Mouse (Mus musculus): Measurements from ENCODE around the gene Midn. TPM values are rescaled to one million over a fixed set of nuclear protein-coding genes. Genes with fewer than 3 reads are reported as not detected.

Gene Midn
- polyA plus RNA-seq, 1 experiment: 67.4 TPM

- peaks cover 3% of the 10 kb centered on the region; the same call in 1 of the 2 replicates for H3K36me3 ChIP-seq (ENCODE audit: control insufficient read depth, insufficient read depth, low read length, poor library complexity, severe bottlenecking)
- H3K9me3 ChIP-seq (replicated peaks; ENCODE audit: control insufficient read depth, insufficient read depth, low read length, poor library complexity, severe bottlenecking): no peaks in the 10 kb centered on the region
- no peaks in the 10 kb centered on the region for H3K4me1 ChIP-seq (ENCODE audit: control insufficient read depth, insufficient read depth, low read length)
- no peak overlapping the region for H3K9ac ChIP-seq (ENCODE audit: low read depth, poor library complexity, severe bottlenecking)
- no peak overlapping the region for H3K4me3 ChIP-seq (ENCODE audit: low read depth, low read length)
- no peak overlapping the region for H3K27ac ChIP-seq (ENCODE audit: insufficient read depth, low read length)
- 0 out of 2 replicates have a peak, but pooled peaks have one; percentile 11 for TF ChIP-seq EP300 (IDR thresholded peaks at IDR 0.05; ENCODE audit: insufficient read depth, low read depth, low read length)
- no peak for TF ChIP-seq CTCF (IDR thresholded peaks at IDR 0.05; ENCODE audit: low read depth, low read length)
- no peaks in the 10 kb centered on the region for H3K27me3 ChIP-seq (ENCODE audit: control insufficient read depth, insufficient read depth, low read length, poor library complexity, severe bottlenecking)
Measured at GRCm38 (mm10) chr10:80130403-80131031, 17.6 kb upstream of the Midn start.

- H3K4me3 ChIP-seq (ENCODE audit: low read depth, low read length): peak overlapping the region; percentile 7; the same call in 1 of the 2 replicates
- no peak overlapping the region for H3K9ac ChIP-seq (ENCODE audit: low read depth, poor library complexity, severe bottlenecking)
- H3K27ac ChIP-seq (ENCODE audit: insufficient read depth, low read length): no peak overlapping the region
- TF ChIP-seq POLR2A (IDR thresholded peaks at IDR 0.05; ENCODE audit: insufficient read depth, low read length) (peak; percentile 27), EP300 (IDR thresholded peaks at IDR 0.05; ENCODE audit: insufficient read depth, low read depth, low read length) (peak; percentile 41; the same call in 1 of the 2 replicates), CTCF (IDR thresholded peaks at IDR 0.05; ENCODE audit: low read depth, low read length) (no peak)
- no peaks in the 10 kb centered on the region for H3K4me1 ChIP-seq (ENCODE audit: control insufficient read depth, insufficient read depth, low read length)
- H3K27me3 ChIP-seq (ENCODE audit: control insufficient read depth, insufficient read depth, low read length, poor library complexity, severe bottlenecking): no peaks in the 10 kb centered on the region
- H3K36me3 ChIP-seq (ENCODE audit: control insufficient read depth, insufficient read depth, low read length, poor library complexity, severe bottlenecking): peaks cover under 1% of the 10 kb centered on the region; the same call in 1 of the 2 replicates
- H3K9me3 ChIP-seq (replicated peaks; ENCODE audit: control insufficient read depth, insufficient read depth, low read length, poor library complexity, severe bottlenecking): no peaks in the 10 kb centered on the region
Measured at GRCm38 (mm10) chr10:80131316-80131951, 16.6 kb upstream of the Midn start.

- Histone ChIP-seq H3K36me3 (ENCODE audit: control insufficient read depth, insufficient read depth, low read length, poor library complexity, severe bottlenecking) (no peaks in the 10 kb centered on the region; the same call in 1 of the 2 replicates), H3K9ac (ENCODE audit: low read depth, poor library complexity, severe bottlenecking) (no peak overlapping the region), H3K27me3 (ENCODE audit: control insufficient read depth, insufficient read depth, low read length, poor library complexity, severe bottlenecking) (no peaks in the 10 kb centered on the region), H3K4me1 (ENCODE audit: control insufficient read depth, insufficient read depth, low read length) (no peaks in the 10 kb centered on the region), H3K4me3 (ENCODE audit: low read depth, low read length) (no peak overlapping the region; the same call in 1 of the 2 replicates), H3K9me3 (replicated peaks; ENCODE audit: control insufficient read depth, insufficient read depth, low read length, poor library complexity, severe bottlenecking) (no peaks in the 10 kb centered on the region), H3K27ac (ENCODE audit: insufficient read depth, low read length) (no peak overlapping the region)
- TF ChIP-seq POLR2A (IDR thresholded peaks at IDR 0.05; ENCODE audit: insufficient read depth, low read length) (no peak), CTCF (IDR thresholded peaks at IDR 0.05; ENCODE audit: low read depth, low read length) (no peak), EP300 (IDR thresholded peaks at IDR 0.05; ENCODE audit: insufficient read depth, low read depth, low read length) (no peak)
Measured at GRCm38 (mm10) chr10:80131952-80132350, 16.1 kb upstream of the Midn start.

GRCm38 (mm10) chr10:80133226-80133849 lies 14.7 kb upstream of the Midn start:
- Histone ChIP-seq H3K9ac (ENCODE audit: low read depth, poor library complexity, severe bottlenecking) (no peak overlapping the region), H3K27ac (ENCODE audit: insufficient read depth, low read length) (no peak overlapping the region), H3K9me3 (replicated peaks; ENCODE audit: control insufficient read depth, insufficient read depth, low read length, poor library complexity, severe bottlenecking) (no peaks in the 10 kb centered on the region), H3K4me3 (ENCODE audit: low read depth, low read length) (no peak overlapping the region), H3K36me3 (ENCODE audit: control insufficient read depth, insufficient read depth, low read length, poor library complexity, severe bottlenecking) (no peaks in the 10 kb centered on the region), H3K4me1 (ENCODE audit: control insufficient read depth, insufficient read depth, low read length) (no peaks in the 10 kb centered on the region), H3K27me3 (ENCODE audit: control insufficient read depth, insufficient read depth, low read length, poor library complexity, severe bottlenecking) (no peaks in the 10 kb centered on the region)
- TF ChIP-seq CTCF (IDR thresholded peaks at IDR 0.05; ENCODE audit: low read depth, low read length): no peak
- TF ChIP-seq POLR2A (IDR thresholded peaks at IDR 0.05; ENCODE audit: insufficient read depth, low read length): no peak
- TF ChIP-seq EP300 (IDR thresholded peaks at IDR 0.05; ENCODE audit: insufficient read depth, low read depth, low read length): no peak

GRCm38 (mm10) chr10:80134421-80134820 lies 13.7 kb upstream of the Midn start:
- H3K9me3 ChIP-seq (replicated peaks; ENCODE audit: control insufficient read depth, insufficient read depth, low read length, poor library complexity, severe bottlenecking): no peaks in the 10 kb centered on the region
- H3K27ac ChIP-seq (ENCODE audit: insufficient read depth, low read length): no peak overlapping the region
- TF ChIP-seq EP300 (IDR thresholded peaks at IDR 0.05; ENCODE audit: insufficient read depth, low read depth, low read length): no peak
- TF ChIP-seq CTCF (IDR thresholded peaks at IDR 0.05; ENCODE audit: low read depth, low read length): no peak
- TF ChIP-seq POLR2A (IDR thresholded peaks at IDR 0.05; ENCODE audit: insufficient read depth, low read length): no peak
- no peaks in the 10 kb centered on the region for H3K4me1 ChIP-seq (ENCODE audit: control insufficient read depth, insufficient read depth, low read length)
- no peak overlapping the region for H3K4me3 ChIP-seq (ENCODE audit: low read depth, low read length)
- H3K27me3 ChIP-seq (ENCODE audit: control insufficient read depth, insufficient read depth, low read length, poor library complexity, severe bottlenecking): no peaks in the 10 kb centered on the region
- H3K36me3 ChIP-seq (ENCODE audit: control insufficient read depth, insufficient read depth, low read length, poor library complexity, severe bottlenecking): no peaks in the 10 kb centered on the region
- H3K9ac ChIP-seq (ENCODE audit: low read depth, poor library complexity, severe bottlenecking): no peak overlapping the region

GRCm38 (mm10) chr10:80135161-80135560 lies 12.9 kb upstream of the Midn start:
- Histone ChIP-seq H3K9me3 (replicated peaks; ENCODE audit: control insufficient read depth, insufficient read depth, low read length, poor library complexity, severe bottlenecking) (no peaks in the 10 kb centered on the region), H3K27me3 (ENCODE audit: control insufficient read depth, insufficient read depth, low read length, poor library complexity, severe bottlenecking) (no peaks in the 10 kb centered on the region), H3K9ac (ENCODE audit: low read depth, poor library complexity, severe bottlenecking) (no peak overlapping the region), H3K4me1 (ENCODE audit: control insufficient read depth, insufficient read depth, low read length) (no peaks in the 10 kb centered on the region), H3K36me3 (ENCODE audit: control insufficient read depth, insufficient read depth, low read length, poor library complexity, severe bottlenecking) (no peaks in the 10 kb centered on the region), H3K4me3 (ENCODE audit: low read depth, low read length) (no peak overlapping the region), H3K27ac (ENCODE audit: insufficient read depth, low read length) (no peak overlapping the region)
- no peak for TF ChIP-seq POLR2A (IDR thresholded peaks at IDR 0.05; ENCODE audit: insufficient read depth, low read length)
- TF ChIP-seq CTCF (IDR thresholded peaks at IDR 0.05; ENCODE audit: low read depth, low read length): no peak
- no peak for TF ChIP-seq EP300 (IDR thresholded peaks at IDR 0.05; ENCODE audit: insufficient read depth, low read depth, low read length)
